Mouse (Mus musculus) ES-Bruce4 (cell line): Measurements from ENCODE around the gene Gm21954.

Experiments
- CTCF ChIP-seq: IDR thresholded peaks from one replicate; pipeline ENCODE4 v1.8.1; 2011; ENCODE audit warnings: low read depth, low read length
- POLR2A ChIP-seq: IDR thresholded peaks from one replicate; pipeline ENCODE4 v1.8.1; 2011; ENCODE audit warnings: low read length; ENCODE audit not compliant: insufficient read depth

DNA sequence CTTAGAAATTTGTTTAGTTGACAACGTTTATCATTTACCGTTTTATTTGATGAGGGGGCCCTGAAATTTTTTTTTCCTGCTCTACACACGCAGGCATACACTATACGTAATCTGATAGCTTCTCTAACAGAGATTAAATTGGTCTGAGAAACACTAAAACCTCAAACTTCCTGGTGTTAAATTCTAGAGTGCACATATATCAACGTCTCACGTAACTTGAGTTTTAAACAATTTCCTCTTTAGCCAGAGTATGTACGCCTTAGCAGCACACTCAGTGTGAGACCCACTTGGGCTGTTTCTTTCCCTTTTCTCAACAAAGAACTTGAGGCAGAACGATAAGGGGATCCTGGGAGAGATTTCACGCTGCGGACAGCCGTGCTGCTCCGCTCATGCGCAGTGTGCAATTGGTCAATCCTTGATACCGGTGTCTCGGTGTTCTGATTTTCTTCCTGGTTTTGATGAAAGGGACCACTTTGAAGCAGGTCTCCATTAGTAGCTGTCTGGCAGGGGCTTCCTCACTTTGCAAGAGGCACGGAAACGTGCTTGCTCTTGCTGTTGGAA is 45.5 kb upstream of the Gm21954 start:
- TF ChIP-seq POLR2A (no peak), CTCF (no peak)
